Mouse (Mus musculus) stomach, postnatal 0 days (tissue): ENCODE results near the gene Syp. TPM values are rescaled to one million over a fixed set of nuclear protein-coding genes. Genes with fewer than 3 reads are reported as not detected.

Source experiments
- ATAC-seq: fragments of 200-750 bp; cut with Nextera tagmentation; 2 replicates; pipeline ENCODE4 v1.8.0; 2017; ENCODE audit not compliant: low FRiP score, low TSS enrichment
- DNase-seq: peaks from one replicate; pipeline ENCODE4 v3.0.0-alpha.2; 2016; ENCODE audit warnings: low spot score
- H3K27ac ChIP-seq: fragments of 300-500 bp; sonication (generic); replicated peaks from 2 replicates; pipeline ENCODE4 v1.5.1; 2014; ENCODE audit warnings: mild to moderate bottlenecking, control low read depth
- H3K27me3 ChIP-seq: fragments of 300-500 bp; sonication (generic); 2 replicates; pipeline ENCODE4 v1.6.1; 2014; ENCODE audit warnings: low read length; ENCODE audit not compliant: control insufficient read depth, insufficient read depth
- H3K36me3 ChIP-seq: fragments of 300-500 bp; sonication (generic); 2 replicates; pipeline ENCODE4 v1.6.1; 2014; ENCODE audit warnings: low read length, mixed read lengths; ENCODE audit not compliant: control insufficient read depth, insufficient read depth
- H3K4me1 ChIP-seq: fragments of 300-500 bp; sonication (generic); replicated peaks from 2 replicates; pipeline ENCODE4 v1.6.1; 2014; ENCODE audit warnings: antibody characterized with exemption; ENCODE audit not compliant: control insufficient read depth, insufficient read depth
- H3K4me2 ChIP-seq: fragments of 300-500 bp; sonication (generic); replicated peaks from 2 replicates; pipeline ENCODE4 v1.6.1; 2014; ENCODE audit warnings: low read depth, mild to moderate bottlenecking, control low read depth, moderate library complexity
- H3K4me3 ChIP-seq: fragments of 300-500 bp; sonication (generic); 2 replicates; pipeline ENCODE4 v1.5.1; 2014; ENCODE audit warnings: low read depth, low read length, control low read depth
- H3K9ac ChIP-seq: fragments of 300-500 bp; sonication (generic); 2 replicates; pipeline ENCODE4 v1.6.1; 2014; ENCODE audit warnings: mild to moderate bottlenecking, low read length, control low read depth, mixed read lengths
- H3K9me3 ChIP-seq: fragments of 300-500 bp; sonication (generic); 2 replicates; pipeline ENCODE4 v1.6.1; 2016; ENCODE audit warnings: low read length; ENCODE audit not compliant: control insufficient read depth
- CTCF ChIP-seq: IDR thresholded peaks from 2 replicates; pipeline ENCODE4 v1.5.1; 2016; ENCODE audit warnings: antibody characterized with exemption, low read depth, mild to moderate bottlenecking, moderate library complexity
- EP300 ChIP-seq: optimal IDR thresholded peaks from 2 replicates; pipeline ENCODE3; 2016; ENCODE audit warnings: antibody characterized with exemption
- WGBS: fragments of 180-500 bp; shearing (Covaris S2); extraction: QIAGEN DNeasy Blood & Tissue Kit; methylation state at CpG from one replicate; pipeline ENCODE4 v1.1.7; 2014; 5-methylcytosine and 5-hydroxymethylcytosine counted together
- polyA plus RNA-seq: library from polyadenylated mRNA; unstranded; fragments of >200 nt; fragmentation: Nextera tagmentation; extraction: Ambion mirVana; gene quantifications from 2 replicates; pipeline ENCODE4 v1.2.1, GENCODE M21; 2015

Gene Syp
- polyA plus RNA-seq, 1 experiment from 2014 or later: 6.5 TPM

- ATAC-seq (peak; percentile 65), DNase-seq (peak; percentile 62)
- Histone ChIP-seq H3K4me2 (peak overlapping the region; percentile 54), H3K27me3 (no peaks in the 10 kb centered on the region), H3K9me3 (no peaks in the 10 kb centered on the region), H3K36me3 (no peaks in the 10 kb centered on the region), H3K27ac (peak overlapping the region; percentile 83), H3K4me1 (no peaks in the 10 kb centered on the region), H3K9ac (0 out of 2 replicates have a peak overlapping the region, but pooled peaks have one; percentile 14), H3K4me3 (peak overlapping the region; percentile 48)
- 15% methylated on average over 12 of the region's 15 CpGs for WGBS
- no peak for TF ChIP-seq EP300
- no peak for TF ChIP-seq CTCF
Measured at GRCm38 (mm10) chrX:7658031-7658784, 19.9 kb downstream of the Syp start.

- Histone ChIP-seq H3K4me3 (peak overlapping the region; percentile 48), H3K36me3 (no peaks in the 10 kb centered on the region), H3K9me3 (no peaks in the 10 kb centered on the region), H3K4me1 (no peaks in the 10 kb centered on the region), H3K4me2 (peak overlapping the region; percentile 54), H3K27ac (peak overlapping the region; percentile 83), H3K9ac (no peak overlapping the region), H3K27me3 (no peaks in the 10 kb centered on the region)
- DNase-seq: peak; percentile 35
- peak; percentile 43 for ATAC-seq
- TF ChIP-seq EP300 (no peak), CTCF (no peak)
- 44% methylated on average over 11 of the region's 11 CpGs for WGBS
Measured at GRCm38 (mm10) chrX:7658785-7659589, 20.7 kb downstream of the Syp start.

- 74% methylated on average over 4 of the region's 4 CpGs for WGBS
- Histone ChIP-seq H3K4me3 (no peak overlapping the region), H3K9ac (no peak overlapping the region), H3K4me2 (no peak overlapping the region), H3K27ac (no peak overlapping the region), H3K9me3 (no peaks in the 10 kb centered on the region), H3K36me3 (no peaks in the 10 kb centered on the region), H3K27me3 (no peaks in the 10 kb centered on the region), H3K4me1 (no peaks in the 10 kb centered on the region)
- TF ChIP-seq CTCF: no peak
- no peak for TF ChIP-seq EP300
- ATAC-seq (no peak), DNase-seq (no peak)
Measured at GRCm38 (mm10) chrX:7661086-7661485, 22.8 kb downstream of the Syp start.

- Histone ChIP-seq H3K27ac (no peak overlapping the region), H3K4me3 (no peak overlapping the region), H3K9me3 (no peaks in the 10 kb centered on the region), H3K36me3 (no peaks in the 10 kb centered on the region), H3K27me3 (no peaks in the 10 kb centered on the region), H3K4me1 (no peaks in the 10 kb centered on the region), H3K9ac (no peak overlapping the region), H3K4me2 (no peak overlapping the region)
- WGBS: 70% methylated on average over 3 of the region's 3 CpGs
- TF ChIP-seq CTCF (no peak), EP300 (no peak)
- ATAC-seq: no peak
- DNase-seq: no peak
Measured at GRCm38 (mm10) chrX:7662936-7663335, 24.7 kb downstream of the Syp start.

- H3K9ac ChIP-seq: no peak overlapping the region
- H3K36me3 ChIP-seq: no peaks in the 10 kb centered on the region
- H3K27me3 ChIP-seq: no peaks in the 10 kb centered on the region
- H3K27ac ChIP-seq: no peak overlapping the region
- TF ChIP-seq CTCF (no peak), EP300 (no peak)
- no peak overlapping the region for H3K4me3 ChIP-seq
- H3K4me1 ChIP-seq: no peaks in the 10 kb centered on the region
- 93% methylated on average over 9 of the region's 11 CpGs for WGBS
- no peak for DNase-seq
- H3K9me3 ChIP-seq: no peaks in the 10 kb centered on the region
- H3K4me2 ChIP-seq: no peak overlapping the region
- no peak for ATAC-seq
Measured at GRCm38 (mm10) chrX:7664791-7665190, 26.5 kb downstream of the Syp start.
